Mouse (Mus musculus): ENCODE measurements around the gene Ptpro. TPM values are rescaled to one million over a fixed set of nuclear protein-coding genes. Genes with fewer than 3 reads are reported as not detected.

Gene Ptpro
- polyA plus RNA-seq, 1 experiment: 2.7 TPM

DNA sequence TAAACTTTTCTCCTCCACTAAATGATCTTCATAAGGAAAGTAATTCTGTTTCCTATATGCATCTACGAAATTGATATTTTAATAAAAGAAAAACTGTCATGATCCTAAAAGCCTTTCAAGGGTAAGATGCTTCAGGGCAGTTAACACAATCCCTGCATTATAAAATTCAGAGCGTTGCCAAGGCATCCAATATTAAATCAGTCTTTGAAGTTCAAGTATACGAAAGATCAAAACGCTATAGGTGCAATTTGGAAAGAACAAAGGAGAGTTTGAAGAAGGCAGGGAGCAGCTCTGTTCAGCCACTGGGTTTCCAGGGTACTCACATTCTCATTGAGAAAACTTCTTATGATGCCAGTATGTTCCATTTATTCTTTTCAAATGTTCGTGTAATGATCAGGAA is 78.7 kb downstream of the Ptpro start:
- Histone ChIP-seq H3K27me3 (ENCODE audit: control insufficient read depth, insufficient read depth, low read length) (no peaks in the 10 kb centered on the region), H3K4me1 (replicated peaks; ENCODE audit: control insufficient read depth, insufficient read depth, low read length) (no peaks in the 10 kb centered on the region), H3K36me3 (ENCODE audit: control insufficient read depth, insufficient read depth, low read length) (no peaks in the 10 kb centered on the region), H3K4me3 (ENCODE audit: control insufficient read depth, insufficient read depth, low read length) (no peak overlapping the region), H3K27ac (ENCODE audit: control insufficient read depth, insufficient read depth, low read length) (no peak overlapping the region)
- TF ChIP-seq CTCF (IDR thresholded peaks at IDR 0.05; ENCODE audit: borderline replicate concordance, control insufficient read depth, extremely low read depth, insufficient read depth, low read length, poor library complexity): no peak
- DNase-seq: no peak
- 91% methylated on average over 5 of the region's 5 CpGs for WGBS

DNA sequence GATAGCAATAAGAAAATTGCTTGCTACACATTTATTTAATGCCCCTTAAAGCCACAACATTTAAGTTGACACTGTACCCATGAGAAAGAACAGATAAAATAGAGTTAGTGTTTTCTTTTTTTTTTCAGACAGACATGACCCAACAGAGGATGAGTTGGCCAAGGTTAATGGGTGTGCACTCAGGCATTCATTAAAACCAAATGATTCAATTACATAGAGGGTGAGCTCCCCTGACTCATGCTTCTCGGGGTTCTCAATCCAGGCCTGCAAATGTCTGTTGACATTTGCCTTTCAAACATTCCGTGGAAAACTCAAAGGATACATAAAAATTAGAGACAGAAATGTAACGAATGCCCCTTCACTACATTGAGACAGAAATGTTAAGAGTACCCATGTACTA is 79.7 kb downstream of the Ptpro start:
- Histone ChIP-seq H3K27me3 (ENCODE audit: control insufficient read depth, insufficient read depth, low read length) (no peaks in the 10 kb centered on the region), H3K27ac (ENCODE audit: control insufficient read depth, insufficient read depth, low read length) (no peak overlapping the region)
- 96% methylated on average over 3 of the region's 3 CpGs for WGBS

DNA sequence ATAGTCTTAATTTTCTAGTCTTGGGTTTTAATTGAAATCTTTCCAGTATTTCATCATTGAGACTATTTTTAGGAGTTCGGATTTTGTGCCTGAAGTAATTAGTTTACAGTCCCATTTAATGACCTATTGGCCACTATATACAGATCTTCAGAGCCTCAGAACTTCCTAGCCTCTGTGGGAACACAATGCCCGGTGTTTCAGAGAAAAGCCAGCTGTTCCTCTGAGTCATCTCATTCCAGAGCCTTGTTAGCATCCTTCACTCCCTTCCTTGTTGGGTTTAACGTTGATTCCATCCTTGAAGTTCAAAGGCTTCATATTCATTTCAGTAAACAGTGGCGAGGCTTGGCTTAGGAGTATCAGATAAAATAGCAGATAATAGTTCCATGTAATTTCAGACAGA is 87.0 kb downstream of the Ptpro start:
- Histone ChIP-seq H3K4me3 (ENCODE audit: control insufficient read depth, insufficient read depth, low read length) (no peak overlapping the region), H3K4me1 (replicated peaks; ENCODE audit: control insufficient read depth, insufficient read depth, low read length) (no peaks in the 10 kb centered on the region), H3K27ac (ENCODE audit: control insufficient read depth, insufficient read depth, low read length) (no peak overlapping the region), H3K36me3 (ENCODE audit: control insufficient read depth, insufficient read depth, low read length) (no peaks in the 10 kb centered on the region), H3K27me3 (ENCODE audit: control insufficient read depth, insufficient read depth, low read length) (no peaks in the 10 kb centered on the region)
- no peak for DNase-seq
- TF ChIP-seq CTCF (IDR thresholded peaks at IDR 0.05; ENCODE audit: borderline replicate concordance, control insufficient read depth, extremely low read depth, insufficient read depth, low read length, poor library complexity) (no peak), POLR2A (IDR thresholded peaks at IDR 0.05; ENCODE audit: control insufficient read depth, extremely low read depth, insufficient read depth, low read length, poor library complexity) (no peak)
- WGBS: 54% methylated on average over 4 of the region's 4 CpGs

More for the DNA sequence above, 79.7 kb downstream of the Ptpro start:
- DNase-seq: no peak
- no peak for TF ChIP-seq CTCF (IDR thresholded peaks at IDR 0.05; ENCODE audit: borderline replicate concordance, control insufficient read depth, extremely low read depth, insufficient read depth, low read length, poor library complexity)
- TF ChIP-seq POLR2A (IDR thresholded peaks at IDR 0.05; ENCODE audit: control insufficient read depth, extremely low read depth, insufficient read depth, low read length, poor library complexity): no peak
- Histone ChIP-seq H3K4me1 (replicated peaks; ENCODE audit: control insufficient read depth, insufficient read depth, low read length) (no peaks in the 10 kb centered on the region), H3K4me3 (ENCODE audit: control insufficient read depth, insufficient read depth, low read length) (no peak overlapping the region), H3K36me3 (ENCODE audit: control insufficient read depth, insufficient read depth, low read length) (no peaks in the 10 kb centered on the region)

DNA sequence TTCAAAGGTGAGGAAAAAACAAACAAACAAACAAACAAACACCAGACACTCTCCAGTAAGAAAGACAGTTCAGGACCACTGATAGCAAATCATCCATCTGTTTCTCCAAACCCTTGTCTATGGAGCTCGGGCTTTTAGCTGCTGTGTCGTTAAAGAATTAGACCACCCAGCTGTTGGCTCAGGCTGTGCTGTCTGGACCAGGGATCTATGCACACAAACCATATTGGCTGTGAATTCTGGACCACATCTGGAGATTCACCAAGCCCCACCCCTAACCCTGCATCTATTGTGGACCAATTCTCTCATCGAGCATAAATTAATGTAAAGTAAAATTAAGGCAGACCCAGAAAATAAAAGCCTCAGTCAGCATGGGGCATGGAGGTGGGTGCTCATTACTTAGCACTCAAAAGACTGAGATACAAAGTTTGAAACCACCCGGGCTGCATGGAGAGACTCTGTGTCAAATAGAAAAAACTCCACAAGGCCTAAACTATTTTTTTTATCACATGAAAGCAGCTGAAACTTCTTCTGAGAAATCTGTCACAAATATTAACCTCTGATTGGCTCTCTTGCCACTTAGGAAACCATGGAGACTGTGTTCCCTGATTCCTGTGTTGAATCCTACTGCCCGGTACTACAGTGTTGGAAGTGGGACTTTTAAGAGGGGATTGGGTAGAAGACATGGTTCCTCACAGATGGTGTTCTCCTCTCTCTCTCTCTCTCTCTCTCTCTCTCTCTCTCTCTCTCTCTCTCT is 91.7 kb downstream of the Ptpro start:
- no peaks in the 10 kb centered on the region for H3K4me1 ChIP-seq (replicated peaks; ENCODE audit: control insufficient read depth, insufficient read depth, low read length)
- no peaks in the 10 kb centered on the region for H3K36me3 ChIP-seq (ENCODE audit: control insufficient read depth, insufficient read depth, low read length)
- H3K27ac ChIP-seq (ENCODE audit: control insufficient read depth, insufficient read depth, low read length): no peak overlapping the region
- no peaks in the 10 kb centered on the region for H3K27me3 ChIP-seq (ENCODE audit: control insufficient read depth, insufficient read depth, low read length)
- WGBS: 84% methylated on average over 5 of the region's 5 CpGs
- no peak for DNase-seq
- TF ChIP-seq POLR2A (IDR thresholded peaks at IDR 0.05; ENCODE audit: control insufficient read depth, extremely low read depth, insufficient read depth, low read length, poor library complexity): no peak
- TF ChIP-seq CTCF (IDR thresholded peaks at IDR 0.05; ENCODE audit: borderline replicate concordance, control insufficient read depth, extremely low read depth, insufficient read depth, low read length, poor library complexity): no peak
- no peak overlapping the region for H3K4me3 ChIP-seq (ENCODE audit: control insufficient read depth, insufficient read depth, low read length)

DNA sequence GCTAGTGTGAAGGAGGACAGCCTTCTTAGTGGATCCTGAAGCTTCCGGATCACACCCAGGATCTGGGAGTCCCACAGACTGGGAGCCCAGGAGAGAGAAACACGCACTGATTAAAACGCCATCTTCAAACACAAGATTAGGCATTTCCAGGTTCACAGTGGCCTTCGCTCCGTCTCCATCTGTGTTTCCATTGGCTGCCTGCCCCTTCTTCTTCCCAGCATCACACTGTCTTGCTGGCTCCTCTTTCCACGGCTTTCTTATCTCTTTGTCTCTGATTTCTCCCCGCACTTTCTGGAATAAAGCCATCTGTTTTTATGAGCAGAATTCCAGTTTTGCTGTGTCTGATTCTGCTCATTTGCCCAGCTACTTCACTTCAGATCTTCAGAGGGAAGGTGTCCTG is 108.0 kb downstream of the Ptpro start:
- no peak for DNase-seq
- WGBS: 90% methylated on average over 7 of the region's 7 CpGs
- Histone ChIP-seq H3K4me3 (ENCODE audit: control insufficient read depth, insufficient read depth, low read length) (no peak overlapping the region), H3K4me1 (replicated peaks; ENCODE audit: control insufficient read depth, insufficient read depth, low read length) (no peaks in the 10 kb centered on the region), H3K27me3 (ENCODE audit: control insufficient read depth, insufficient read depth, low read length) (no peaks in the 10 kb centered on the region), H3K27ac (ENCODE audit: control insufficient read depth, insufficient read depth, low read length) (no peak overlapping the region), H3K36me3 (ENCODE audit: control insufficient read depth, insufficient read depth, low read length) (no peaks in the 10 kb centered on the region)
- TF ChIP-seq POLR2A (IDR thresholded peaks at IDR 0.05; ENCODE audit: control insufficient read depth, extremely low read depth, insufficient read depth, low read length, poor library complexity) (no peak), CTCF (IDR thresholded peaks at IDR 0.05; ENCODE audit: borderline replicate concordance, control insufficient read depth, extremely low read depth, insufficient read depth, low read length, poor library complexity) (no peak)

DNA sequence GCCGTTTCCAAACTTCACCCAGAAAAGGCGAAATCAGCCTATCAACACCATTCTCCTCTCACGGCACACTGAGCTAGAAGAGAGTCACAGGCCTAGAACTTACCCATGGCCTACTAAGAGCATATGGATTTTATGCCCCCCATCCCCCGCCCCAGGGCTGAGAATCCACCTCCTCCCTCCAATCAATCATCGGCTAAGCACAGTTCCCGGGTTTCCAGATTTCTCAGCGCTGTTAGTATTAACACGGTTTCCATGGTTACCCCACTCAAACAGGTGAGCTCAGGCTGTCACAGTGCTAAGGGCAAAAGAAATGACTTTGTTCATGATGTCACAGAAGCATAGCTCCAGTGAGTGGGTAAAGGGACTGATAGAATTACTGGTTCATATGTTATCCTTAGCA is 110.1 kb downstream of the Ptpro start:
- no peak for DNase-seq
- H3K36me3 ChIP-seq (ENCODE audit: control insufficient read depth, insufficient read depth, low read length): no peaks in the 10 kb centered on the region
- TF ChIP-seq CTCF (IDR thresholded peaks at IDR 0.05; ENCODE audit: borderline replicate concordance, control insufficient read depth, extremely low read depth, insufficient read depth, low read length, poor library complexity): no peak
- TF ChIP-seq POLR2A (IDR thresholded peaks at IDR 0.05; ENCODE audit: control insufficient read depth, extremely low read depth, insufficient read depth, low read length, poor library complexity): no peak
- no peak overlapping the region for H3K27ac ChIP-seq (ENCODE audit: control insufficient read depth, insufficient read depth, low read length)
- H3K27me3 ChIP-seq (ENCODE audit: control insufficient read depth, insufficient read depth, low read length): no peaks in the 10 kb centered on the region
- WGBS: 93% methylated on average over 8 of the region's 8 CpGs
- no peaks in the 10 kb centered on the region for H3K4me1 ChIP-seq (replicated peaks; ENCODE audit: control insufficient read depth, insufficient read depth, low read length)
- H3K4me3 ChIP-seq (ENCODE audit: control insufficient read depth, insufficient read depth, low read length): no peak overlapping the region

DNA sequence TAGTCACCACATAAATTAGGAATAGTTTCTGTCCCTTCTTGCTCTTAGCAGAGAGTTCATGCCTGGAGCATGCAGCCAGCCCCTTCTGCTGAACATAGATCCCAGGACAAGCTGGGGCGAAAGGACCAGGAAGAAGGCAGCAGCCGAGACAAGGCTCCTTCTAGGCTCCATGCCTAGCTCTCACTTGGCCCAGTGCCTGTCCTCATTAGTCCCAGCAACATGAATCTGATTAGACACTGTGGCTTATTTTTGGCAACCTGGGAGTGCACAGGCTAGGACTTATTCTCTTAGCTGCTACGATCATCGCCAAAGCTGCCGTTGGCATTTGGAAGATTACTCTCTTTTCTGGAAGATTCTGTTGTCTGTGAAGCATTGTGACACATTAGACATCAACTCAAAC is 112.6 kb downstream of the Ptpro start:
- H3K27me3 ChIP-seq (ENCODE audit: control insufficient read depth, insufficient read depth, low read length): no peaks in the 10 kb centered on the region
- DNase-seq: no peak
- no peak overlapping the region for H3K27ac ChIP-seq (ENCODE audit: control insufficient read depth, insufficient read depth, low read length)
- TF ChIP-seq CTCF (IDR thresholded peaks at IDR 0.05; ENCODE audit: borderline replicate concordance, control insufficient read depth, extremely low read depth, insufficient read depth, low read length, poor library complexity) (no peak), POLR2A (IDR thresholded peaks at IDR 0.05; ENCODE audit: control insufficient read depth, extremely low read depth, insufficient read depth, low read length, poor library complexity) (no peak)
- H3K4me3 ChIP-seq (ENCODE audit: control insufficient read depth, insufficient read depth, low read length): no peak overlapping the region
- H3K4me1 ChIP-seq (replicated peaks; ENCODE audit: control insufficient read depth, insufficient read depth, low read length): no peaks in the 10 kb centered on the region
- no peaks in the 10 kb centered on the region for H3K36me3 ChIP-seq (ENCODE audit: control insufficient read depth, insufficient read depth, low read length)
- 93% methylated on average over 5 of the region's 5 CpGs for WGBS
